Mouse (Mus musculus) liver, postnatal 0 days (tissue): ENCODE data around the gene Sv2a.

Experiments
- CTCF ChIP-seq: sonication (generic); IDR thresholded peaks from 2 replicates; pipeline ENCODE4 v1.5.1; 2016; ENCODE audit warnings: antibody characterized with exemption, low read depth
- EP300 ChIP-seq: IDR thresholded peaks from 2 replicates; pipeline ENCODE4 v1.6.1; 2016; ENCODE audit warnings: antibody characterized with exemption, low read depth, mild to moderate bottlenecking

DNA sequence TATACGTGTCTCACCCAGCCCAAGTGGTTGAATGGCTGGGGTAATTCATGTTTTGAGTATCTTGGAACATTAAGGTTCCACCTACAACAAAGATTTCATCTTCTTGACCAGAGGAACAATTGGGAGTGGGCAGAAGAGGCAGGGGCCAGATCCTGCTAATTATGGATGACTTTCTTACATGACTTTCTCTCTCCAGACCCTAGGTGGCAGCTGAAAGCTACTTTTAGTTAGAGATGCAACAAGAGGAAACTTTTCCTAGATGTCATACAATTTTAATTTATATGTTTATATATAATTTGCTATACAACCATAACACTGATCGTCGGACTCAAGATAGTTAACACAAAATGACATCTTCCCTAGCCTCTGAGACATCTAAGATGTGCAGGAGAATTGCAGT, 26.9 kb downstream of the Sv2a start:
- TF ChIP-seq EP300 (no peak), CTCF (peak; percentile 33)
